Mouse (Mus musculus) liver, postnatal 0 days (tissue): ENCODE measurements around the gene Gm20388.

Source experiments
- CTCF ChIP-seq: sonication (generic); IDR thresholded peaks from 2 replicates; pipeline ENCODE4 v1.5.1; 2016; ENCODE audit warnings: antibody characterized with exemption, low read depth
- EP300 ChIP-seq: IDR thresholded peaks from 2 replicates; pipeline ENCODE4 v1.6.1; 2016; ENCODE audit warnings: antibody characterized with exemption, low read depth, mild to moderate bottlenecking

DNA sequence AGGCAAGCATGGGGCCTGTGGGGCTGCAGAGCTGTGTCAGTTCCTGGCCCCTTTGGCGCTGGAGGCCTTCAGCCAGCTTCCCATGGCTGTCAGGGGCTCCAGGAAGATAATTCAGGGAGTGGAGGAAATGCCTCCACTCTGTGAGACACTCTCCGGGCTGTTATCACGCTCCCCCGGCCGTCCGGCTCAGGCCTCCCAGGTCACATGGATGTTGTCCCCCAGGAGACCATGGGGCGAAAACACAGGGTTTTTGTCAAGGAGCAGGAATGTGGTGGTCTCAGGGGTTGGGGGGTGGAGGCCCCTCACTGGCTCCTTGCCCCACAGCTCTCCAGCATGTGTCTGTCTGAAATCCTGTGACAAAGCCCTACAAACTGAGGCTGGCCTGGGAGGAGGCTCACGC, 2216.0 kb downstream of the Gm20388 start:
- TF ChIP-seq CTCF (no peak), EP300 (no peak)
